Mouse (Mus musculus): ENCODE measurements around the gene Dmrtc2. TPM values are rescaled to one million over a fixed set of nuclear protein-coding genes. Genes with fewer than 3 reads are reported as not detected.
"Not testable (repeated sequence)": the region's sequence is repeated elsewhere in the genome, so short reads cannot be mapped to it uniquely, and the experiment has no call there.

The Dmrtc2 gene
- not detected for total RNA-seq (2022)

GRCm38 (mm10) chr7:24869532-24870165 lies at the start of gene Dmrtc2, which contains the start of gene Lypd4:
Dmrtc2 (plus strand) TSS chr7:24870057.
Lypd4 (minus strand) TSS chr7:24869941.
- no peak for DNase-seq (ENCODE audit: low spot score in 2 of 2)

GRCm38 (mm10) chr7:24824452-24824851 lies 45.4 kb upstream of the Dmrtc2 start:
- DNase-seq (ENCODE audit: low spot score in 2 of 2), result no peak

- DNase-seq (ENCODE audit: low spot score in 2 of 2), result no peak
Measured at GRCm38 (mm10) chr7:24827181-24827580, 42.7 kb upstream of the Dmrtc2 start.

- not testable (repeated sequence) for DNase-seq (ENCODE audit: low spot score in 2 of 2)
Measured at GRCm38 (mm10) chr7:24838732-24839409, 31.0 kb upstream of the Dmrtc2 start.

GRCm38 (mm10) chr7:24839410-24839808 lies 30.4 kb upstream of the Dmrtc2 start:
- DNase-seq (ENCODE audit: low spot score in 2 of 2), result no peak

- no peak for DNase-seq (ENCODE audit: low spot score in 2 of 2)
Measured at GRCm38 (mm10) chr7:24840331-24840730, 29.5 kb upstream of the Dmrtc2 start.

GRCm38 (mm10) chr7:24841009-24841408 lies 28.8 kb upstream of the Dmrtc2 start:
- no peak for DNase-seq (ENCODE audit: low spot score in 2 of 2)

GRCm38 (mm10) chr7:24844144-24844543 lies 25.7 kb upstream of the Dmrtc2 start:
- DNase-seq (ENCODE audit: low spot score in 2 of 2), result no peak

- DNase-seq (ENCODE audit: low spot score in 2 of 2), result no peak
Measured at GRCm38 (mm10) chr7:24845181-24845580, 24.7 kb upstream of the Dmrtc2 start.

GRCm38 (mm10) chr7:24845713-24846112 lies 24.1 kb upstream of the Dmrtc2 start:
- DNase-seq (ENCODE audit: low spot score in 2 of 2), result no peak

GRCm38 (mm10) chr7:24846576-24846975 lies 23.3 kb upstream of the Dmrtc2 start:
- not testable (repeated sequence) for DNase-seq (ENCODE audit: low spot score in 2 of 2)

- peak; percentile 12 to 21 for DNase-seq (ENCODE audit: low spot score in 2 of 2)
Measured at GRCm38 (mm10) chr7:24850162-24850561, 19.7 kb upstream of the Dmrtc2 start.

GRCm38 (mm10) chr7:24850899-24851303 lies 19.0 kb upstream of the Dmrtc2 start:
- DNase-seq (ENCODE audit: low spot score in 2 of 2), result no peak

GRCm38 (mm10) chr7:24851596-24852325 lies 18.1 kb upstream of the Dmrtc2 start:
- no peak for DNase-seq (ENCODE audit: low spot score in 2 of 2)

- DNase-seq (ENCODE audit: low spot score in 2 of 2), result no peak
Measured at GRCm38 (mm10) chr7:24852557-24853232, 17.2 kb upstream of the Dmrtc2 start.

GRCm38 (mm10) chr7:24853233-24853563 lies 16.7 kb upstream of the Dmrtc2 start:
- DNase-seq (ENCODE audit: low spot score in 2 of 2), result no peak

- no peak for DNase-seq (ENCODE audit: low spot score in 2 of 2)
Measured at GRCm38 (mm10) chr7:24853695-24854094, 16.2 kb upstream of the Dmrtc2 start.

- no peak for DNase-seq (ENCODE audit: low spot score in 2 of 2)
Measured at GRCm38 (mm10) chr7:24856460-24857120, 13.3 kb upstream of the Dmrtc2 start.

GRCm38 (mm10) chr7:24859234-24859633 lies 10.6 kb upstream of the Dmrtc2 start:
- no peak for DNase-seq (ENCODE audit: low spot score in 2 of 2)

- no peak for DNase-seq (ENCODE audit: low spot score in 2 of 2)
Measured at GRCm38 (mm10) chr7:24861913-24862312, 7.9 kb upstream of the Dmrtc2 start, which contains the start of gene Gm9844. Gm9844 (plus strand) TSS chr7:24862213.

GRCm38 (mm10) chr7:24862853-24863252 lies 7.0 kb upstream of the Dmrtc2 start:
- DNase-seq (ENCODE audit: low spot score in 2 of 2), result no peak
